Mouse (Mus musculus): ENCODE results near the gene Upp1. TPM values are rescaled to one million over a fixed set of nuclear protein-coding genes. Genes with fewer than 3 reads are reported as not detected.

Gene Upp1
- polyA plus RNA-seq, 1 experiment from 2014 or later, result 3.7 TPM

Other genes with a start within 250 kb of the Upp1 start
- 0.07 and 0.08 TPM in 2 replicates for gene Pkd1l1, start 144.8 kb upstream of the Upp1 start, polyA plus RNA-seq (2016; fragmentation: Nextera tagmentation; extraction: Ambion mirVana)
- 25.1 and 28.5 TPM in 2 replicates for gene Hus1, start 106.9 kb upstream of the Upp1 start, polyA plus RNA-seq (2016; fragmentation: Nextera tagmentation; extraction: Ambion mirVana)
- gene Gm11992, start 69.5 kb upstream of the Upp1 start, polyA plus RNA-seq (2016; fragmentation: Nextera tagmentation; extraction: Ambion mirVana), result 0.35 TPM in 2 replicates
- gene Sun3, start 69.1 kb upstream of the Upp1 start, polyA plus RNA-seq (2016; fragmentation: Nextera tagmentation; extraction: Ambion mirVana), result not detected in 2 replicates
- gene Abca13, start 73.8 kb downstream of the Upp1 start, polyA plus RNA-seq (2016; fragmentation: Nextera tagmentation; extraction: Ambion mirVana), result 0.04 and 0.05 TPM in 2 replicates